Mouse (Mus musculus) stomach, postnatal 0 days (tissue): ENCODE data around the gene Btbd9. TPM values are rescaled to one million over a fixed set of nuclear protein-coding genes. Genes with fewer than 3 reads are reported as not detected.

Experiments
- ATAC-seq: fragments of 200-750 bp; cut with Nextera tagmentation; 2 replicates; pipeline ENCODE4 v1.8.0; 2017; ENCODE audit not compliant: low FRiP score, low TSS enrichment
- DNase-seq: peaks from one replicate; pipeline ENCODE4 v3.0.0-alpha.2; 2016; ENCODE audit warnings: low spot score
- H3K27ac ChIP-seq: fragments of 300-500 bp; sonication (generic); replicated peaks from 2 replicates; pipeline ENCODE4 v1.5.1; 2014; ENCODE audit warnings: mild to moderate bottlenecking, control low read depth
- H3K27me3 ChIP-seq: fragments of 300-500 bp; sonication (generic); 2 replicates; pipeline ENCODE4 v1.6.1; 2014; ENCODE audit warnings: low read length; ENCODE audit not compliant: control insufficient read depth, insufficient read depth
- H3K36me3 ChIP-seq: fragments of 300-500 bp; sonication (generic); 2 replicates; pipeline ENCODE4 v1.6.1; 2014; ENCODE audit warnings: low read length, mixed read lengths; ENCODE audit not compliant: control insufficient read depth, insufficient read depth
- H3K4me1 ChIP-seq: fragments of 300-500 bp; sonication (generic); replicated peaks from 2 replicates; pipeline ENCODE4 v1.6.1; 2014; ENCODE audit warnings: antibody characterized with exemption; ENCODE audit not compliant: control insufficient read depth, insufficient read depth
- H3K4me2 ChIP-seq: fragments of 300-500 bp; sonication (generic); replicated peaks from 2 replicates; pipeline ENCODE4 v1.6.1; 2014; ENCODE audit warnings: low read depth, mild to moderate bottlenecking, control low read depth, moderate library complexity
- H3K4me3 ChIP-seq: fragments of 300-500 bp; sonication (generic); 2 replicates; pipeline ENCODE4 v1.5.1; 2014; ENCODE audit warnings: low read depth, low read length, control low read depth
- H3K9ac ChIP-seq: fragments of 300-500 bp; sonication (generic); 2 replicates; pipeline ENCODE4 v1.6.1; 2014; ENCODE audit warnings: mild to moderate bottlenecking, low read length, control low read depth, mixed read lengths
- H3K9me3 ChIP-seq: fragments of 300-500 bp; sonication (generic); 2 replicates; pipeline ENCODE4 v1.6.1; 2016; ENCODE audit warnings: low read length; ENCODE audit not compliant: control insufficient read depth
- CTCF ChIP-seq: IDR thresholded peaks from 2 replicates; pipeline ENCODE4 v1.5.1; 2016; ENCODE audit warnings: antibody characterized with exemption, low read depth, mild to moderate bottlenecking, moderate library complexity
- EP300 ChIP-seq: optimal IDR thresholded peaks from 2 replicates; pipeline ENCODE3; 2016; ENCODE audit warnings: antibody characterized with exemption
- WGBS: fragments of 180-500 bp; shearing (Covaris S2); extraction: QIAGEN DNeasy Blood & Tissue Kit; methylation state at CpG from one replicate; pipeline ENCODE4 v1.1.7; 2014; 5-methylcytosine and 5-hydroxymethylcytosine counted together
- polyA plus RNA-seq: library from polyadenylated mRNA; unstranded; fragments of >200 nt; fragmentation: Nextera tagmentation; extraction: Ambion mirVana; gene quantifications from 2 replicates; pipeline ENCODE4 v1.2.1, GENCODE M21; 2015

Btbd9 gene
- polyA plus RNA-seq, 1 experiment from 2014 or later, result 34.6 TPM

GRCm38 (mm10) chr17:30594846-30595245 is 18.6 kb upstream of the Btbd9 start:
- 56% methylated on average over 6 of the region's 6 CpGs for WGBS
- TF ChIP-seq CTCF (no peak), EP300 (no peak)

GRCm38 (mm10) chr17:30594407-30594806 is 18.1 kb upstream of the Btbd9 start:
- Histone ChIP-seq H3K4me3 (no peak overlapping the region), H3K4me1 (no peaks in the 10 kb centered on the region), H3K27ac (no peak overlapping the region), H3K36me3 (peaks cover 18% of the 10 kb centered on the region), H3K9me3 (no peaks in the 10 kb centered on the region), H3K9ac (no peak overlapping the region), H3K4me2 (no peak overlapping the region), H3K27me3 (no peaks in the 10 kb centered on the region)
- DNase-seq (no peak), ATAC-seq (no peak)
- 66% methylated on average over 5 of the region's 5 CpGs for WGBS
- TF ChIP-seq CTCF, result no peak
- TF ChIP-seq EP300, result no peak

More at GRCm38 (mm10) chr17:30594846-30595245, 18.6 kb upstream of the Btbd9 start:
- H3K4me1 ChIP-seq, result no peaks in the 10 kb centered on the region
- H3K36me3 ChIP-seq, result peaks cover 18% of the 10 kb centered on the region
- no peak overlapping the region for H3K4me2 ChIP-seq
- H3K27ac ChIP-seq, result no peak overlapping the region
- no peak for DNase-seq
- no peak for ATAC-seq
- no peak overlapping the region for H3K4me3 ChIP-seq
- no peaks in the 10 kb centered on the region for H3K27me3 ChIP-seq
- H3K9me3 ChIP-seq, result no peaks in the 10 kb centered on the region
- no peak overlapping the region for H3K9ac ChIP-seq

- DNase-seq (peak; percentile 61), ATAC-seq (peak; percentile 63)
These were observed 14.3 kb upstream of the Btbd9 start for GRCm38 (mm10) chr17:30590417-30591198.

GRCm38 (mm10) chr17:30583258-30584001 is 7.1 kb upstream of the Btbd9 start:
- no peak overlapping the region for H3K27ac ChIP-seq
- H3K9ac ChIP-seq, result no peak overlapping the region
- H3K4me2 ChIP-seq, result no peak overlapping the region
- 72% methylated on average over 2 of the region's 2 CpGs for WGBS
- no peaks in the 10 kb centered on the region for H3K36me3 ChIP-seq
- H3K9me3 ChIP-seq, result no peaks in the 10 kb centered on the region
- no peak overlapping the region for H3K4me3 ChIP-seq
- DNase-seq, result no peak
- H3K27me3 ChIP-seq, result no peaks in the 10 kb centered on the region
- H3K4me1 ChIP-seq, result no peaks in the 10 kb centered on the region
- no peak for TF ChIP-seq CTCF
- TF ChIP-seq EP300, result no peak
- no peak for ATAC-seq

More at GRCm38 (mm10) chr17:30590417-30591198, 14.3 kb upstream of the Btbd9 start:
- Histone ChIP-seq H3K4me3 (no peak overlapping the region), H3K4me2 (no peak overlapping the region), H3K27me3 (no peaks in the 10 kb centered on the region), H3K4me1 (no peaks in the 10 kb centered on the region), H3K36me3 (peaks cover 10% of the 10 kb centered on the region), H3K9ac (no peak overlapping the region), H3K27ac (no peak overlapping the region), H3K9me3 (no peaks in the 10 kb centered on the region)
- peak; percentile 80 for TF ChIP-seq CTCF
- TF ChIP-seq EP300, result no peak
- 54% methylated on average over 17 of the region's 17 CpGs for WGBS

GRCm38 (mm10) chr17:30582313-30582712 is 6.0 kb upstream of the Btbd9 start:
- WGBS, result 83% methylated on average over 3 of the region's 3 CpGs
- DNase-seq (no peak), ATAC-seq (no peak)
- H3K4me1 ChIP-seq, result no peaks in the 10 kb centered on the region
- TF ChIP-seq EP300, result no peak
- peak; percentile 23; the same call in 1 of the 2 replicates for TF ChIP-seq CTCF
- H3K36me3 ChIP-seq, result no peaks in the 10 kb centered on the region
- no peaks in the 10 kb centered on the region for H3K9me3 ChIP-seq
- no peak overlapping the region for H3K4me3 ChIP-seq
- no peak overlapping the region for H3K4me2 ChIP-seq
- no peak overlapping the region for H3K9ac ChIP-seq
- no peaks in the 10 kb centered on the region for H3K27me3 ChIP-seq
- H3K27ac ChIP-seq, result no peak overlapping the region

GRCm38 (mm10) chr17:30581201-30581600 is 4.9 kb upstream of the Btbd9 start:
- Histone ChIP-seq H3K36me3 (no peaks in the 10 kb centered on the region), H3K4me3 (no peak overlapping the region), H3K4me1 (peaks cover 3% of the 10 kb centered on the region; the same call in 1 of the 2 replicates), H3K27me3 (no peaks in the 10 kb centered on the region), H3K9me3 (no peaks in the 10 kb centered on the region), H3K9ac (no peak overlapping the region), H3K27ac (no peak overlapping the region), H3K4me2 (no peak overlapping the region)
- WGBS, result 81% methylated on average over 6 of the region's 6 CpGs
- DNase-seq (no peak), ATAC-seq (no peak)
- no peak for TF ChIP-seq CTCF
- TF ChIP-seq EP300, result no peak
